Mouse (Mus musculus) stomach, embryonic 14.5 days (tissue): ENCODE data around the gene Cfap77. TPM values are rescaled to one million over a fixed set of nuclear protein-coding genes. Genes with fewer than 3 reads are reported as not detected.
A peak's percentile ranks its signal among the peaks of the same experiment; 100 is the strongest.

ENCODE experiments used
- ATAC-seq: fragments of 200-750 bp; cut with Nextera tagmentation; 2 replicates; pipeline ENCODE4 v1.8.0; 2017; ENCODE audit warnings: low read depth, moderate TSS enrichment; ENCODE audit not compliant: insufficient number of reproducible peaks, insufficient read depth, low FRiP score
- H3K27ac ChIP-seq: fragments of 300-500 bp; sonication (generic); 2 replicates; pipeline ENCODE4 v1.5.1; 2014; ENCODE audit warnings: mild to moderate bottlenecking, low read length, moderate library complexity, mixed read lengths
- H3K27me3 ChIP-seq: fragments of 300-500 bp; sonication (generic); 2 replicates; pipeline ENCODE4 v1.6.1; 2014; ENCODE audit warnings: low read length, control low read depth, mixed read lengths; ENCODE audit not compliant: control insufficient read depth, insufficient read depth
- H3K36me3 ChIP-seq: fragments of 300-500 bp; sonication (generic); 2 replicates; pipeline ENCODE4 v1.6.1; 2014; ENCODE audit warnings: mild to moderate bottlenecking, control low read depth, low read length, moderate library complexity, mixed read lengths; ENCODE audit not compliant: control insufficient read depth, insufficient read depth
- H3K4me1 ChIP-seq: fragments of 300-500 bp; sonication (generic); 2 replicates; pipeline ENCODE4 v1.6.1; 2014; ENCODE audit warnings: low read length, control low read depth, mixed read lengths; ENCODE audit not compliant: control insufficient read depth, insufficient read depth
- H3K4me2 ChIP-seq: fragments of 300-500 bp; sonication (generic); replicated peaks from 2 replicates; pipeline ENCODE4 v1.6.1; 2014; ENCODE audit warnings: low read depth, low read length, control low read depth
- H3K4me3 ChIP-seq: fragments of 300-500 bp; sonication (generic); 2 replicates; pipeline ENCODE4 v1.5.1; 2014; ENCODE audit warnings: low read depth, low read length, control low read depth
- H3K9ac ChIP-seq: fragments of 300-500 bp; sonication (generic); replicated peaks from 2 replicates; pipeline ENCODE4 v1.6.1; 2014; ENCODE audit warnings: low read depth, mild to moderate bottlenecking, control low read depth, low read length, moderate library complexity, mixed read lengths
- H3K9me3 ChIP-seq: fragments of 300-500 bp; sonication (generic); 2 replicates; pipeline ENCODE4 v1.6.1; 2016; ENCODE audit warnings: low read depth, low read length, control low read depth; ENCODE audit not compliant: control insufficient read depth
- WGBS: fragments of 180-500 bp; shearing (Covaris S2); extraction: QIAGEN DNeasy Blood & Tissue Kit; methylation state at CpG from one replicate; pipeline ENCODE4 v1.1.7; 2014; 5-methylcytosine and 5-hydroxymethylcytosine counted together
- polyA plus RNA-seq: library from polyadenylated mRNA; unstranded; fragments of >200 nt; fragmentation: Nextera tagmentation; extraction: Ambion mirVana; gene quantifications from 2 replicates; pipeline ENCODE4 v1.2.1, GENCODE M21; 2014

Cfap77 gene
- polyA plus RNA-seq, 1 experiment from 2014 or later = 0.59 TPM

GRCm38 (mm10) chr2:29060135-29060597, 5.3 kb upstream of the Cfap77 start, which contains the start of gene Ttf1:
Gene Ttf1, plus strand, starts transcription at chr2:29060262.
- under 1% methylated on average over 41 of the region's 41 CpGs for WGBS
- peak within 1 kb of the TSS; percentile 65 for H3K4me2 ChIP-seq
- H3K36me3 ChIP-seq = no peaks in the 10 kb centered on the region
- peaks cover 3% of the 10 kb centered on the region; the same call in 1 of the 2 replicates for H3K4me1 ChIP-seq
- ATAC-seq = peak; percentile 95
- H3K27me3 ChIP-seq = no peaks in the 10 kb centered on the region
- H3K9me3 ChIP-seq = no peaks in the 10 kb centered on the region
- H3K9ac ChIP-seq = peak within 1 kb of the TSS; percentile 62
- H3K27ac ChIP-seq = peak within 1 kb of the TSS; percentile 92
- peak within 1 kb of the TSS; percentile 94 for H3K4me3 ChIP-seq

- Histone ChIP-seq H3K27ac (no peak overlapping the region), H3K9me3 (no peaks in the 10 kb centered on the region), H3K9ac (peak overlapping the region; percentile 31; the same call in 1 of the 2 replicates), H3K27me3 (0 out of 2 replicates have a peak, but pooled peaks cover 2% of the 10 kb centered on the region), H3K4me3 (peak overlapping the region; percentile 41), H3K4me1 (peaks cover 6% of the 10 kb centered on the region; the same call in 1 of the 2 replicates), H3K4me2 (peak overlapping the region; percentile 88), H3K36me3 (no peaks in the 10 kb centered on the region)
- under 1% methylated on average over 30 of the region's 30 CpGs for whole genome bisulfite sequencing
- no peak for ATAC-seq
Measured at GRCm38 (mm10) chr2:29054545-29054935, 326 bp downstream of the Cfap77 start.

DNA sequence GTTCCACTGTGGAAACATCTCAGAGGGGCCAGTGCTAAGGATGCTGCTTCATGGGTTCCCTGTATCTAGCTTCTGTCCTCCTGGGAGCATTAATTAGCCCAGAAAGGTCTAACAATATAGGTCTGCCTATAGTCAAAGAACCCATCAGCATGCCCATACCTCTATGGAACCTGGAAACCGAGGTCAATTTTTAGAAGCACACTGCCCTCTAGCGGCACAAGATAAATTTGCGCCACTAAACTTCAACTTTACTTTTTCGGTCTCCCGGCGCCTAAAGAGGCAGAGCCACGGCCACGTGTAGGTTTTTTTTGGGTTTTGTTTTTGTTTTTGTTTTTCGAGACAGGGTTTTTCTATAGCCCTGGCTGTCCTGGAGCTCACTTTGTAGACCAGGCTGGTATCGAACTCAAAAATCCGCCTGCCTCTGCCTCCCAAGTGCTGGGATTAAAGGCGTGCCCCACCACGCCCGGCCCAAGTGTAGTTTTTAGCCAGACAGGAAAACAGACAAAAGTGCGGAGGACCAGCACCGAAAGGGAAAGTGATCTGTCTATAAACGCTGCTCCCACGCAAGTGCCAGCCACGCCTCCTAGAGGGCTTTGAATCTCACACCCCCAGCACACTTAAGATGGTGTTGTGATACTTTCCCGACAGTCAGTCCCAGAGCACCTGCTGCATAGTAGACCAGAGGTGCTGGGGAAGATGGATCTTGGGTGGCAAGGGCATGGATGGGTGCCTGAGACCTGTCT, 893 bp downstream of the Cfap77 start:
- Histone ChIP-seq H3K27ac (no peak overlapping the region), H3K9ac (peak overlapping the region; percentile 31; the same call in 1 of the 2 replicates), H3K4me3 (peak overlapping the region; percentile 41), H3K36me3 (no peaks in the 10 kb centered on the region), H3K4me1 (peaks cover 6% of the 10 kb centered on the region; the same call in 1 of the 2 replicates), H3K4me2 (peak overlapping the region; percentile 88), H3K27me3 (0 out of 2 replicates have a peak, but pooled peaks cover 2% of the 10 kb centered on the region), H3K9me3 (no peaks in the 10 kb centered on the region)
- WGBS = 3% methylated on average over 20 of the region's 20 CpGs
- ATAC-seq = 0 out of 2 replicates have a peak, but pooled peaks have one; percentile 29

DNA sequence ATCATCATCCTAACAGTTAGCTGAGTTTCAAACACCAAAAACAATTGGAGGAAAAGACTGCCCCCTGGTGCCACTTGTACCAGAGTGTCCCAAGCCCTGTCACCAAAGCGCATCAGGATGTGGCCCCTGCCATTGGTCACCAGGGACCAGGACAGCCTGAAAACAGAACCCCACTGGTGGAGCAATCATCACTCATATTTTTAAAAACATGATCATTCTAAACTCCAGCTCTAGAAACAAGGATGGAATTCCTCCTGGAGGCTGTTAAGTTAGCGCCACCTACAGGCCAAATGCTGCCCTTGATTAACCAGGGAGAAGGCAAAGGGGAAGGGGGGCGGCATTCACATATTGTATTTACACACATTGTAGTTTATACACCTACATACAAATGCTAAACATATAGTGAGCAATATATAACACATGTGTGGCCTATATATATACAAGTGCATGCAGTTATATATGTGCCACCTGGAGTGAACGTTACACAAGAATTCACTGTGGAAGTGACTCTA, 1.9 kb downstream of the Cfap77 start:
- H3K9me3 ChIP-seq = no peaks in the 10 kb centered on the region
- WGBS = 28% methylated on average over 4 of the region's 4 CpGs

DNA sequence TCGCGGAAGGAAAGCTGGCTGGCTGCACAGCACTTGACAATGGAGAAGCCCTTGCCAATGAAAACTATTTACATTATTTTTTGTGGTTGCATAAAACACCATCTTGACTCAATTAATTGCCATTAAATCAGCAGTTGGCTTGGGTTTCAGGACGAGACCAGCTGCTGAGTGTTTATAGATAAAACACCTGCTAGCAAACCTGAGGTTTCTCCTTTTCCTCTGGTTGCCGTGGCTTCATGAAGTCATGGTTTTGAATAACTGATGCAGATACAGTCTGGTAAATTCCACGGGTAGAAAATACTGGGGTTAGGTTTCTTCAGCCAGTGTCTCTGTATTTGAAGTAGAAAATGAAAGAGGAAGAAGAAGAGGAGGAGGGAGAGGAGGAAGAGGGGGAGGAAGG, 2.9 kb downstream of the Cfap77 start:
- Histone ChIP-seq H3K4me2 (no peak overlapping the region), H3K9me3 (no peaks in the 10 kb centered on the region), H3K27me3 (0 out of 2 replicates have a peak, but pooled peaks cover 2% of the 10 kb centered on the region), H3K9ac (no peak overlapping the region), H3K4me3 (no peak overlapping the region), H3K27ac (no peak overlapping the region), H3K36me3 (no peaks in the 10 kb centered on the region), H3K4me1 (peaks cover 6% of the 10 kb centered on the region; the same call in 1 of the 2 replicates)
- 34% methylated on average over 5 of the region's 5 CpGs for WGBS
- ATAC-seq = no peak

More for the DNA sequence above, 1.9 kb downstream of the Cfap77 start:
- 0 out of 2 replicates have a peak, but pooled peaks cover 2% of the 10 kb centered on the region for H3K27me3 ChIP-seq
- no peak overlapping the region for H3K4me3 ChIP-seq
- H3K4me2 ChIP-seq = no peak overlapping the region
- no peaks in the 10 kb centered on the region for H3K36me3 ChIP-seq
- H3K9ac ChIP-seq = no peak overlapping the region
- no peak for ATAC-seq
- peaks cover 6% of the 10 kb centered on the region; the same call in 1 of the 2 replicates for H3K4me1 ChIP-seq
- H3K27ac ChIP-seq = no peak overlapping the region

GRCm38 (mm10) chr2:29046151-29046550, 8.7 kb downstream of the Cfap77 start:
- ATAC-seq = no peak
- Histone ChIP-seq H3K27ac (no peak overlapping the region), H3K4me2 (no peak overlapping the region), H3K4me3 (no peak overlapping the region), H3K9ac (no peak overlapping the region), H3K36me3 (no peaks in the 10 kb centered on the region), H3K4me1 (no peaks in the 10 kb centered on the region), H3K27me3 (peaks cover 8% of the 10 kb centered on the region; the same call in 1 of the 2 replicates), H3K9me3 (no peaks in the 10 kb centered on the region)
- WGBS = 53% methylated on average over 16 of the region's 16 CpGs

DNA sequence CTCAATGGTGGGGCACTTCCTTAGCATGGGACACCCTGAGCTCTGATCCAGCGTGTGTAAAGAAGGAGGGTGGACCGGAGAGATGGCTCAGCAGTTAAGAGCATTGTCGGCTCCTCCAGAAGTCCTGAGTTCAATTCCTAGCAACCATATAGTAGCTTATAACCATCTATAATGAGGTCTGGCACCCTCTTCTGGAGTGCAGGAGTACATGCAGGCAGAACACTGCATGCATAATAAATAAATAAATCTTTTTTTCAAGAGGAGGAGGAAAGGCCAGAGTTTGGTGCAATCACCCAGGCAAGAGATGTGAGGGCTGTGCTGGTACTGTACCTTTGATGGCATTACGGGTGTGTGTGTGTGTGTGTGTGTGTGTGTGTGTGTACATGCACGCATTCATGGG, 12.7 kb downstream of the Cfap77 start:
- 87% methylated on average over 5 of the region's 5 CpGs for WGBS
- no peaks in the 10 kb centered on the region for H3K4me1 ChIP-seq
- no peaks in the 10 kb centered on the region for H3K36me3 ChIP-seq
- no peak overlapping the region for H3K4me2 ChIP-seq
- ATAC-seq = no peak
- H3K9ac ChIP-seq = no peak overlapping the region
- no peaks in the 10 kb centered on the region for H3K9me3 ChIP-seq
- H3K4me3 ChIP-seq = no peak overlapping the region
- H3K27ac ChIP-seq = no peak overlapping the region
- H3K27me3 ChIP-seq = peaks cover 13% of the 10 kb centered on the region; the same call in 1 of the 2 replicates

DNA sequence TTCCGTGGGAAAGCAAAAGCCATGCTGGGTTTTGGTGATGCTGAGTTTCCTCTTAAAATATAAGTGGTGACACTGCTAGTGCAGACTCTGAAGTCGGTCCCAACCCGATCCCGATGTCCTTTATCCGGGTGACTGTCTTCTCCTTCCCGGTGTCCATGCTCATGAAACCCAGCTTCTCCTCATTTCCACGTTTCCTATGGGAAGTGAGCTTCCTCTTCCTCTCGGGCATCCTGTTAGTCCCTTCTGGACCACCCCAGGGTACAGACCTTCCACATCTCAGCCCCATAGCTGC, 13.4 kb downstream of the Cfap77 start:
- Histone ChIP-seq H3K4me1 (no peaks in the 10 kb centered on the region), H3K9ac (no peak overlapping the region), H3K4me2 (no peak overlapping the region), H3K27me3 (peaks cover 13% of the 10 kb centered on the region; the same call in 1 of the 2 replicates), H3K36me3 (no peaks in the 10 kb centered on the region), H3K9me3 (no peaks in the 10 kb centered on the region), H3K4me3 (no peak overlapping the region), H3K27ac (no peak overlapping the region)
- ATAC-seq = no peak
- WGBS = 33% methylated on average over 8 of the region's 8 CpGs
